Mouse (Mus musculus) MEL (cell line): ENCODE measurements around the gene Lrba. TPM values are rescaled to one million over a fixed set of nuclear protein-coding genes. Genes with fewer than 3 reads are reported as not detected.

ENCODE experiments used
- DNase-seq: peaks from one replicate; pipeline ENCODE4 v3.0.0; 2011; ENCODE audit warnings: low read depth, low spot score
- H3K27ac ChIP-seq: 2 replicates; pipeline ENCODE4 v1.5.1; 2012; ENCODE audit warnings: low read depth, mild to moderate bottlenecking, control low read depth, low read length, moderate library complexity; ENCODE audit not compliant: control insufficient read depth
- H3K27me3 ChIP-seq, 2 experiments: fragments of 150-350 bp in 1 of 2; sonication (generic) in 1 of 2; 2 replicates each; pipeline ENCODE4 v1.6.1; 2012; ENCODE audit warnings: low read length in 2 of 2, mild to moderate bottlenecking in 2 of 2, improper control_type of control experiment in 1 of 2, moderate library complexity in 1 of 2; ENCODE audit not compliant: insufficient read depth in 2 of 2, control insufficient read depth in 1 of 2
- H3K36me3 ChIP-seq, 2 experiments: 2 replicates each; pipeline ENCODE4 v1.6.1; 2012 to 2014; ENCODE audit warnings: low read length in 2 of 2, improper control_type of control experiment in 1 of 2, inconsistent platforms in 1 of 2, mild to moderate bottlenecking in 1 of 2; ENCODE audit not compliant: insufficient read depth in 2 of 2, control insufficient read depth in 1 of 2
- H3K4me1 ChIP-seq, 2 experiments: fragments of 150-350 bp in 1 of 2; sonication (generic) in 1 of 2; 2 replicates each; pipeline ENCODE4 v1.6.1; 2012; ENCODE audit warnings: low read length in 2 of 2, improper control_type of control experiment in 1 of 2, mild to moderate bottlenecking in 1 of 2; ENCODE audit not compliant: insufficient read depth in 2 of 2, control insufficient read depth in 1 of 2
- H3K4me3 ChIP-seq, 2 experiments: fragments of 150-350 bp in 1 of 2; sonication (generic) in 1 of 2; 2 replicates each; pipeline ENCODE4 v1.5.1; 2012; ENCODE audit warnings: low read depth in 2 of 2, low read length in 2 of 2, mild to moderate bottlenecking in 2 of 2, moderate library complexity in 2 of 2, control low read depth in 1 of 2, improper control_type of control experiment in 1 of 2; ENCODE audit not compliant: control insufficient read depth in 1 of 2, insufficient read depth in 1 of 2
- H3K79me2 ChIP-seq: 2 replicates; pipeline ENCODE4 v1.6.1; 2012; ENCODE audit warnings: mild to moderate bottlenecking, low read length, moderate library complexity; ENCODE audit not compliant: control insufficient read depth, poor library complexity, insufficient read depth
- H3K9ac ChIP-seq: 2 replicates; pipeline ENCODE4 v1.6.1; 2012; ENCODE audit warnings: low read depth, mild to moderate bottlenecking, control low read depth, low read length, moderate library complexity; ENCODE audit not compliant: control insufficient read depth, poor library complexity, severe bottlenecking
- H3K9me3 ChIP-seq: fragments of 150-350 bp; sonication (generic); replicated peaks from 2 replicates; pipeline ENCODE4 v1.6.1; 2012; ENCODE audit warnings: mild to moderate bottlenecking, low read length, improper control_type of control experiment, moderate library complexity; ENCODE audit not compliant: insufficient read depth
- CHD2 ChIP-seq: IDR thresholded peaks from 2 replicates; pipeline ENCODE4 v1.6.1; 2011; ENCODE audit warnings: low read length, improper control_type of control experiment
- EP300 ChIP-seq, 2 experiments: IDR thresholded peaks; 2 replicates each; pipeline ENCODE4 v1.6.1; 2011; ENCODE audit warnings: improper control_type of control experiment in 2 of 2, low read length in 2 of 2, low read depth in 1 of 2, mild to moderate bottlenecking in 1 of 2
- GATA1 ChIP-seq: IDR thresholded peaks from 2 replicates; pipeline ENCODE4 v1.6.1; 2011; ENCODE audit warnings: low read depth, low read length, improper control_type of control experiment
- JUND ChIP-seq: IDR thresholded peaks from 2 replicates; pipeline ENCODE4 v1.6.1; 2011; ENCODE audit warnings: low read depth, mild to moderate bottlenecking, improper control_type of control experiment, low read length
- KAT2A ChIP-seq: conservative IDR thresholded peaks from 2 replicates; pipeline ENCODE4 v1.6.1; 2012; ENCODE audit warnings: low read depth, low read length, improper control_type of control experiment, inconsistent platforms
- MAFK ChIP-seq: IDR thresholded peaks from 2 replicates; pipeline ENCODE4 v1.6.1; 2011; ENCODE audit warnings: low read depth, mild to moderate bottlenecking, low read length, improper control_type of control experiment, borderline replicate concordance
- MAZ ChIP-seq: IDR thresholded peaks from 2 replicates; pipeline ENCODE4 v1.6.1; 2012; ENCODE audit warnings: low read depth, mild to moderate bottlenecking, inconsistent platforms, low read length, improper control_type of control experiment
- MYB ChIP-seq: IDR thresholded peaks from 2 replicates; pipeline ENCODE4 v1.6.1; 2011; ENCODE audit warnings: mild to moderate bottlenecking, low read depth, low read length, improper control_type of control experiment
- MYC ChIP-seq: IDR thresholded peaks from 2 replicates; pipeline ENCODE4 v1.6.1; 2011; ENCODE audit warnings: low read depth, mild to moderate bottlenecking, low read length, improper control_type of control experiment, moderate library complexity
- NELFE ChIP-seq: IDR thresholded peaks from 2 replicates; pipeline ENCODE4 v1.6.1; 2011; ENCODE audit warnings: low read depth, low read length, improper control_type of control experiment
- NRF1 ChIP-seq: IDR thresholded peaks from 2 replicates; pipeline ENCODE4 v1.6.1; 2014; ENCODE audit warnings: low read depth, mild to moderate bottlenecking, inconsistent platforms, low read length, improper control_type of control experiment, moderate library complexity; ENCODE audit not compliant: poor library complexity, insufficient read depth, severe bottlenecking
- POLR2AphosphoS2 ChIP-seq: IDR thresholded peaks from 2 replicates; pipeline ENCODE4 v1.6.1; 2011; ENCODE audit warnings: low read length, improper control_type of control experiment
- POLR2AphosphoS5 ChIP-seq: IDR thresholded peaks from 2 replicates; pipeline ENCODE4 v1.6.1; 2012; ENCODE audit warnings: low read depth, borderline replicate concordance, mild to moderate bottlenecking, inconsistent platforms, low read length, moderate library complexity, mixed read lengths
- RCOR1 ChIP-seq: IDR thresholded peaks from 2 replicates; pipeline ENCODE4 v1.6.1; 2012; ENCODE audit warnings: low read depth, mild to moderate bottlenecking, inconsistent platforms, low read length, improper control_type of control experiment
- SIN3A ChIP-seq: IDR thresholded peaks from 2 replicates; pipeline ENCODE4 v1.6.1; 2012; ENCODE audit warnings: low read length, improper control_type of control experiment, inconsistent platforms
- TAL1 ChIP-seq: IDR thresholded peaks from 2 replicates; pipeline ENCODE4 v1.6.1; 2012; ENCODE audit warnings: mild to moderate bottlenecking, inconsistent platforms, low read length, moderate library complexity, mixed read lengths
- TBP ChIP-seq: IDR thresholded peaks from 2 replicates; pipeline ENCODE4 v1.8.0; 2011; ENCODE audit warnings: low read depth, low read length, improper control_type of control experiment
- TCF12 ChIP-seq: IDR thresholded peaks from 2 replicates; pipeline ENCODE4 v1.6.1; 2014; ENCODE audit warnings: low read depth, mild to moderate bottlenecking, inconsistent platforms, low read length, improper control_type of control experiment, moderate library complexity
- ZKSCAN1 ChIP-seq: IDR thresholded peaks from 2 replicates; pipeline ENCODE4 v1.6.1; 2012; ENCODE audit warnings: low read depth, mild to moderate bottlenecking, inconsistent platforms, low read length, improper control_type of control experiment, moderate library complexity
- ZNF384 ChIP-seq: IDR thresholded peaks from 2 replicates; pipeline ENCODE4 v1.6.1; 2012; ENCODE audit warnings: low read depth, mild to moderate bottlenecking, inconsistent platforms, low read length, improper control_type of control experiment
- polyA plus RNA-seq, 2 experiments: library from polyadenylated mRNA; stranded (reverse) in 1 of 2; unstranded in 1 of 2; fragments of >175 nt in 1 of 2; fragments of >200 nt in 1 of 2; gene quantifications; 2 replicates each; pipeline versions ENCODE4 v1.2.1 to v1.2.4; 2012; ENCODE audit warnings: low replicate concordance in 2 of 2, low read depth in 1 of 2; ENCODE audit not compliant: insufficient read length in 2 of 2, insufficient read depth in 1 of 2, missing spikeins in 1 of 2
- total RNA-seq: library from RNA; depleted of rRNA; stranded (reverse); fragments of 300-350 nt; gene quantifications from 2 replicates; pipeline ENCODE4 v1.2.3, GENCODE M21; 2012

The Lrba gene
- total and polyA plus RNA-seq, 3 experiments, result 10.9 to 17.9 TPM; not detected in 1

DNA sequence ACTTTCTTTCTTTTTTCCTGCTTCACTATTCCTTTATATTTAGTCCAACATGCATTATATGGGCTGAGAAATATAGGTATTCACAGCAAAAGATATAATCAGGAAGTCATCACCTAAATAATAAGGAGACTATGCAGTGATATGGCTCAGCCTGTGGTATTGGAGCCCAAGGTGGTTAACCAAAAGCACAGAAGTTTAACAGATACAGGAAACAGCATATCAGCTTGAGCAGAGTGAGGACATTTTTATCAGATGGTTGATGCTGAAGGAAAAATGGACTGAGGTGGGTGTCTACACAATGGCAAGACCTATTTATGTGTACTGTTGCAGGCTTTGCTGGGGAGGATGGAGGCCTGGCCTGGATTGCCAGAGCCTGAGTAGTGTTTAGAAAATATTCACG, 265.5 kb downstream of the Lrba start:
- peak; percentile 41; the same call in 1 of the 2 replicates for TF ChIP-seq GATA1
- TF ChIP-seq MAZ, result no peak
- TF ChIP-seq EP300 (IDR thresholded peaks at IDR 0.05; ENCODE audit: low read depth in 1 of 2, low read length in 2 of 2), result peak in 1 of 2 experiments; percentile 7; a peak in 1 of 4 replicates
- no peak for TF ChIP-seq MAFK
- no peak for TF ChIP-seq SIN3A
- TF ChIP-seq NELFE, result no peak
- TF ChIP-seq ZNF384, result no peak
- no peak for TF ChIP-seq MYB
- TF ChIP-seq TBP, result no peak
- TF ChIP-seq RCOR1, result peak; percentile 62
- no peak for TF ChIP-seq CHD2
- no peak for TF ChIP-seq JUND
- TF ChIP-seq POLR2AphosphoS5, result no peak
- 0 out of 2 replicates have a peak, but pooled peaks have one; percentile 24 for TF ChIP-seq TCF12
- TF ChIP-seq POLR2AphosphoS2, result no peak
- H3K4me3 ChIP-seq, result no peak overlapping the region
- no peaks in the 10 kb centered on the region for H3K27me3 ChIP-seq
- H3K4me1 ChIP-seq, result peaks cover 0 to 10% of the 10 kb centered on the region in 2 experiments; a peak in 2 of 4 replicates
- peaks cover 0 to 2% of the 10 kb centered on the region in 2 experiments; a peak in 1 of 4 replicates for H3K36me3 ChIP-seq
- H3K27ac ChIP-seq, result no peak overlapping the region
- DNase-seq, result peak; percentile 25
- H3K9ac ChIP-seq, result no peak overlapping the region
- no peaks in the 10 kb centered on the region for H3K79me2 ChIP-seq
- no peaks in the 10 kb centered on the region for H3K9me3 ChIP-seq

DNA sequence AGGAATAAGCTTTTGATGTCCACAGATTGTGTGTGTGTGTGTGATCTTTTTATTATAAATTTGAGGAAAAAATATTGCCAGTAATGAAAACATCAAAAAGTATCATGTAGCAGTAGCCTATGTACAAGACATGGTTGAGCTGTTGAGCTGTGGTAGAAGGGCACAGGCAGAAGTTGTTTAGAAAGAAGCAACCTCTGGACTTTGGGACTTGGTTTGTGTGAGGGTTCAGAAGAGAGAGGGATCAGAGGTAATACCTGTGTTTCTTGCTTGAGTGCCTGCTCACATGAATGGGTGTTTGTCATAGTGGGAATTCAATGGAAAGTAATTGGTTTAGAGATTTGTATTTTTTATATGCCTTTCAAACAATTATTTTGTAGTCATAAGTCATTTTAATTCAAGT, 276.1 kb downstream of the Lrba start:
- Histone ChIP-seq H3K36me3 (no peaks in the 10 kb centered on the region), H3K79me2 (no peaks in the 10 kb centered on the region), H3K9me3 (no peaks in the 10 kb centered on the region), H3K4me3 (no peak overlapping the region), H3K27me3 (no peaks in the 10 kb centered on the region), H3K27ac (no peak overlapping the region), H3K4me1 (no peaks in the 10 kb centered on the region), H3K9ac (no peak overlapping the region)
- TF ChIP-seq MYC, result no peak
- TF ChIP-seq NRF1, result no peak
- no peak for TF ChIP-seq ZKSCAN1
- TF ChIP-seq KAT2A, result no peak
- TF ChIP-seq TAL1, result no peak
- no peak for DNase-seq
